Mouse (Mus musculus) midbrain, embryonic 16.5 days (tissue): ENCODE measurements around the gene Rffl. TPM values are rescaled to one million over a fixed set of nuclear protein-coding genes. Genes with fewer than 3 reads are reported as not detected.

Source experiments
- ATAC-seq: fragments of 200-750 bp; cut with Nextera tagmentation; 2 replicates; pipeline ENCODE4 v1.8.0; 2017; ENCODE audit warnings: moderate TSS enrichment
- H3K27ac ChIP-seq: fragments of 300-500 bp; sonication (generic); 2 replicates; pipeline ENCODE4 v1.5.1; 2014; ENCODE audit warnings: mild to moderate bottlenecking, low read length, mixed read lengths
- H3K27me3 ChIP-seq: fragments of 300-500 bp; sonication (generic); 2 replicates; pipeline ENCODE4 v1.6.1; 2014; ENCODE audit warnings: low read depth, low read length, mixed read lengths; ENCODE audit not compliant: control insufficient read depth, insufficient read depth
- H3K36me3 ChIP-seq: fragments of 300-500 bp; sonication (generic); 2 replicates; pipeline ENCODE4 v1.6.1; 2014; ENCODE audit warnings: mild to moderate bottlenecking, low read length, moderate library complexity, mixed read lengths; ENCODE audit not compliant: control insufficient read depth, insufficient read depth
- H3K4me1 ChIP-seq: fragments of 300-500 bp; sonication (generic); 2 replicates; pipeline ENCODE4 v1.6.1; 2014; ENCODE audit warnings: mild to moderate bottlenecking, low read length, mixed read lengths; ENCODE audit not compliant: control insufficient read depth, insufficient read depth
- H3K4me2 ChIP-seq: fragments of 300-500 bp; sonication (generic); 2 replicates; pipeline ENCODE4 v1.6.1; 2014; ENCODE audit warnings: mild to moderate bottlenecking, low read length, mixed read lengths
- H3K4me3 ChIP-seq: fragments of 300-500 bp; sonication (generic); 2 replicates; pipeline ENCODE4 v1.5.1; 2014; ENCODE audit warnings: low read depth, mild to moderate bottlenecking, low read length, moderate library complexity, mixed read lengths
- H3K9ac ChIP-seq: fragments of 300-500 bp; sonication (generic); 2 replicates; pipeline ENCODE4 v1.6.1; 2014; ENCODE audit warnings: low read depth, low read length, mixed read lengths
- H3K9me3 ChIP-seq: fragments of 300-500 bp; sonication (generic); replicated peaks from 2 replicates; pipeline ENCODE4 v1.6.1; 2014; ENCODE audit warnings: mild to moderate bottlenecking, low read length, mixed read lengths; ENCODE audit not compliant: control insufficient read depth, poor library complexity, severe bottlenecking
- WGBS: fragments of 180-500 bp; shearing (Covaris S2); extraction: QIAGEN DNeasy Blood & Tissue Kit; methylation state at CpG from one replicate; pipeline ENCODE4 v1.1.7; 2014; 5-methylcytosine and 5-hydroxymethylcytosine counted together
- polyA plus RNA-seq: library from polyadenylated mRNA; unstranded; fragments of >200 nt; fragmentation: Nextera tagmentation; extraction: Ambion mirVana; gene quantifications from 2 replicates; pipeline ENCODE4 v1.2.1, GENCODE M21; 2015

Rffl gene
- polyA plus RNA-seq, 1 experiment from 2014 or later, result 3.9 TPM

DNA sequence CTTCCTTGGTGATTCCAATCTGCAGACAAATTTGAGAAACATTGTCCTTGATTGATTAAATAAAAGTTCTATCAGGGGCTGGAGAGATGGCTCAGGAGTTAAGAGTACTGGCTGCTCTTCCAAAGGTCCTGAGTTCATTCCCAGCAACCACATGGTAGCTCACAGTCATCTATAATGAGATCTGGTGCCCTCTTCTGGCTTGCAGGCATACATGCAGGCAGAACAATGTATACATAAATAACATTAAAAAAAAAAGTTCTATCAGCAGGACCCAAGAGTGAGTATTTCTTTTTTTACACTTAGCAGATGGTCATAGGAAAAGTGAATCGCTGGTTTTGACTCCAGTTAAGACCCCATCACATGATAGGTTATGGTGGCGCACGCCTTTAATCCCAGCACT lies 15.5 kb upstream of the Rffl start:
- 87% methylated on average over 3 of the region's 3 CpGs for WGBS
- Histone ChIP-seq H3K9ac (no peak overlapping the region), H3K27me3 (peaks cover 3% of the 10 kb centered on the region; the same call in 1 of the 2 replicates), H3K4me3 (no peak overlapping the region), H3K4me2 (no peak overlapping the region), H3K27ac (no peak overlapping the region), H3K4me1 (peaks cover 16% of the 10 kb centered on the region), H3K36me3 (0 out of 2 replicates have a peak, but pooled peaks cover 1% of the 10 kb centered on the region), H3K9me3 (no peaks in the 10 kb centered on the region)
- no peak for ATAC-seq

DNA sequence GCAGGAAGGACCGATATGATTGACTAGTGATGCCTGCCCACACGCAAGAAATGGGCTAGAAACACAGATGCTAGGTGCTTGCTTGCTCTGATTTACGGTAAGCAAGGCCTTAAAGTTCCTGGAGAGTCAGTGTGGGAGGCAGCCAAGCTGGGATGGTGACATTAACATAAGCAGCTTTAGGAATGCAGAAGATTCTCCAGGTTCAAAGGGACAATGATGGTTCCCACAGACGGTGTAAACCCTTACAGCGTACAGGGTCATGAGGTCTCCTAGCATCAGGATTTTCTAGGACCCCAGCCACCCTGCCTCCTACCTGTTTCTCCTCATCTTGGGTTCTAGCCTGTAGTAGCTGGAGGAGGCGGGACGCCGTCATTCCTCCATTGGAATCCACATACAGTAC lies 12.2 kb upstream of the Rffl start:
- Histone ChIP-seq H3K36me3 (0 out of 2 replicates have a peak, but pooled peaks cover 2% of the 10 kb centered on the region), H3K27me3 (no peaks in the 10 kb centered on the region), H3K9me3 (no peaks in the 10 kb centered on the region), H3K9ac (no peak overlapping the region), H3K27ac (no peak overlapping the region), H3K4me2 (no peak overlapping the region), H3K4me3 (no peak overlapping the region), H3K4me1 (0 out of 2 replicates have a peak, but pooled peaks cover 2% of the 10 kb centered on the region)
- no peak for ATAC-seq
- WGBS, result 78% methylated on average over 8 of the region's 8 CpGs

- 0 out of 2 replicates have a peak, but pooled peaks cover 2% of the 10 kb centered on the region for H3K36me3 ChIP-seq
- H3K27me3 ChIP-seq, result no peaks in the 10 kb centered on the region
- no peak overlapping the region for H3K4me3 ChIP-seq
- no peak overlapping the region for H3K4me2 ChIP-seq
- H3K27ac ChIP-seq, result no peak overlapping the region
- H3K9me3 ChIP-seq, result no peaks in the 10 kb centered on the region
- no peaks in the 10 kb centered on the region for H3K4me1 ChIP-seq
- no peak for ATAC-seq
- H3K9ac ChIP-seq, result no peak overlapping the region
- WGBS, result 79% methylated on average over 7 of the region's 7 CpGs
Observed at GRCm38 (mm10) chr11:82877726-82878344, 6.8 kb upstream of the Rffl start.

DNA sequence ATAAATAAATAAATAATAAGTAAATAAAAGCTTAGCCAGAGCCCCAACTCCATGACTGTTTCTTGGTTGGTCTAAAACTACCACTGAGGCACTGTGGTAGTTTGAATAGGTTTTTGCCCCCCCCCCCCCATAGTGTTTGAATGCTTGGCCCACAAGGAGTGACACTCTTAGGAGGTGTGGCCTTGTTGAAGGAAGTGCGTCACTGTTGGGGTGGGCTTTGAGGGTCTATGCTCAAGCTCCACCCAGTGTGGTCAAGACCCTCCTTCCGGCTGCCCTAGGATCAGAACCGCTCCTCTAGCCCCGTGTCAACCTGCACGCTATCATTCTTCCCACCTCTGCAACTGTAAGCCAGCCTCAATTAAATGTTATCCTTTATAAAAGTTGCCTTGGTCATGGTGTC lies 4.6 kb upstream of the Rffl start:
- Histone ChIP-seq H3K27me3 (no peaks in the 10 kb centered on the region), H3K4me3 (no peak overlapping the region), H3K9me3 (no peaks in the 10 kb centered on the region), H3K36me3 (no peaks in the 10 kb centered on the region), H3K9ac (no peak overlapping the region), H3K27ac (no peak overlapping the region), H3K4me1 (no peaks in the 10 kb centered on the region; the same call in 1 of the 2 replicates), H3K4me2 (no peak overlapping the region)
- ATAC-seq, result no peak
- 91% methylated on average over 5 of the region's 5 CpGs for WGBS

GRCm38 (mm10) chr11:82874924-82875323 lies 3.9 kb upstream of the Rffl start:
- Histone ChIP-seq H3K9me3 (no peaks in the 10 kb centered on the region), H3K4me3 (no peak overlapping the region), H3K36me3 (no peaks in the 10 kb centered on the region), H3K27me3 (no peaks in the 10 kb centered on the region), H3K4me1 (no peaks in the 10 kb centered on the region; the same call in 1 of the 2 replicates), H3K4me2 (no peak overlapping the region), H3K9ac (no peak overlapping the region), H3K27ac (no peak overlapping the region)
- ATAC-seq, result no peak
- WGBS, result 74% methylated on average over 5 of the region's 5 CpGs

GRCm38 (mm10) chr11:82870173-82871030 lies 608 bp downstream of the Rffl start:
- Histone ChIP-seq H3K27ac (no peak overlapping the region), H3K4me3 (peak overlapping the region; percentile 76), H3K9me3 (no peaks in the 10 kb centered on the region), H3K4me2 (peak overlapping the region; percentile 81), H3K4me1 (no peaks in the 10 kb centered on the region; the same call in 1 of the 2 replicates), H3K36me3 (no peaks in the 10 kb centered on the region), H3K27me3 (no peaks in the 10 kb centered on the region), H3K9ac (peak overlapping the region; percentile 72)
- WGBS, result 5% methylated on average over 36 of the region's 36 CpGs
- ATAC-seq, result peak; percentile 54

DNA sequence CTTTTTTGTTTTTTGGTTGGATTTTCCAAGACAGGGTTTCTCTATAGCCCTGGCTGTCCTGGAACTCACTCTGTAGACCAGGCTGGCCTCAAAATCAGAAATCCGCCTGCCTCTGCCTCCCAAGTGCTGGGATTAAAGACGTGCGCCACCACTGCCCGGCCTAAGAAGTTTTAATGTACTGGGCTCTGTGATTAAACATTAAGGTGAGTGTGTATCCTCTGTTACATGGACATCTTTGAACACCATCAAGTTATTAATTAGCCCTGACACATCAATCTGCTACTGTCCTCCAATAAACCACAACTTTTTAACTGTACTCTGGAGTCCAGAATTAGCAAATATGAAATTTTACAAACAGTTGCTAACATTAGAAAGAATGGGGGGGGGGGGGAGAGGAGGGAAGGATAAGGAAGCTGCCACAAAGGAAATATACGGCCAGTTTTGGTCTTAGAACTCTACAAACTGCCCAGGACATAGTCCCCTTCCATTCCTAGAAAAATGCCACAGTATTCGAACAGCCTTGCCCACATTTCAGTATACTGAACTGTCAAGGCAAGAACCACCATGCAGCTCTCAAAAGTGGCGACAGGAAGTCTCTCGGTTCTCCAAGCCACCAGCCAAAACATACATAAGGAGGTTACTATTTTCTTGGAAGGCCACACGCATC lies 1.4 kb downstream of the Rffl start:
- Histone ChIP-seq H3K27ac (no peak overlapping the region), H3K4me2 (peak overlapping the region; percentile 81), H3K36me3 (no peaks in the 10 kb centered on the region), H3K27me3 (no peaks in the 10 kb centered on the region), H3K4me1 (no peaks in the 10 kb centered on the region; the same call in 1 of the 2 replicates), H3K4me3 (no peak overlapping the region), H3K9me3 (no peaks in the 10 kb centered on the region), H3K9ac (no peak overlapping the region)
- no peak for ATAC-seq
- WGBS, result 83% methylated on average over 9 of the region's 9 CpGs

- H3K4me2 ChIP-seq, result no peak overlapping the region
- H3K4me3 ChIP-seq, result no peak overlapping the region
- no peak for ATAC-seq
- no peak overlapping the region for H3K27ac ChIP-seq
- peaks cover 2% of the 10 kb centered on the region; the same call in 1 of the 2 replicates for H3K4me1 ChIP-seq
- no peaks in the 10 kb centered on the region for H3K27me3 ChIP-seq
- 61% methylated on average over 5 of the region's 5 CpGs for WGBS
- no peak overlapping the region for H3K9ac ChIP-seq
- H3K36me3 ChIP-seq, result no peaks in the 10 kb centered on the region
- no peaks in the 10 kb centered on the region for H3K9me3 ChIP-seq
Observed at GRCm38 (mm10) chr11:82867956-82868355, 3.1 kb downstream of the Rffl start.
